Mouse (Mus musculus) yolk sac, embryonic 10.5 days (tissue): Measurements from ENCODE around the gene Alkbh2.
A peak's percentile ranks its signal among the peaks of the same experiment; 100 is the strongest.

ENCODE experiments used
- DNase-seq: peaks from one replicate; pipeline ENCODE4 v3.0.0-alpha.2; 2017; ENCODE audit warnings: low spot score

Alkbh2 gene

DNA sequence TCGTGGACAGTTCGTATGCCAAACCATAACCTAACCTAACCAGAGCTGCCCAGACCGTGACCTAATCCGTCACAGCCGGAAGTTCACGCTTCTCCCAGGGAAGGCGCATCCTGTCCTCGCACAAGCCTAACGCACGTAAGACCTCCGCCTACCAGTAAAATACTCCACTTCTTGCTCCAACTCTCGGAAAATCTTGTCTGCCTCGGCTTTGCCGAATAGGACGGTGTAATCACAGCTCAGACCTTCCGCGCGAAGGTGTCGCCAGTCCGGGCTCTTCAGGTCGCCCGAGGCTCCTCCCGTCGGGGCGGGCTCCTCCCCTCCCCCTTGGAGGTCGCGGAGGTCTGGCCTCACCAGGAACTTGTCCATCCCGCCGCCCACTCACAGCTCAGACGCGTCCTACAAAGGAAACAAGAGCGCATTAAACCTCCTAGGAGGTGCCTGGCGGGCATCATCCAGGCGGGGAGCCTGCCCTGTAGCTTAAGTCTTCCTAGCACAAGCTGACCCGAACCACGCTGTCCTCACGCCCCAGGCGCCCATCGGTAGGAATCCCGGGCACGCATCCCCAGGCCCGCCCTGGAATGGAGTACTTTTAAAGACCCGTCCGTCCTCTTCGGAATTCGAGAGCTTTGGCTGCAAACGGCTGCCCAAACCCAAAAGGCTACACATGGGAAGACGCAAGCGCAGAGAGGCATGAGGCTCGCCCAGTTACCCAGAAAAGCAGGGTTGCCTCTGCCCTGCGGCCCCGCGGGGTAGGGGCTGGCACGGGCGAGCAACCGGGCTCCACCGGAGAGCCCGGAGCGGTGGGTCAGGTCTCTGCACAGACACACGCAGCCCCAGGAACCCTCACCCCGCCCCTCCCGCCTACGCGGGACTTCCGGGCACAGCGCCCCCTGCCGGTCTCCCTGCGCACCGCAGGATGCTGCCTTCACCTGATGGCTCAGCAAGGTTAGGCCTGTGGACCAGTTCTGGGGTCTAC is at the start of gene Alkbh2:
TSS of gene Alkbh2 (minus strand) at position 845 of the 976 bp plus-strand sequence.
- DNase-seq = peak; percentile 90

DNA sequence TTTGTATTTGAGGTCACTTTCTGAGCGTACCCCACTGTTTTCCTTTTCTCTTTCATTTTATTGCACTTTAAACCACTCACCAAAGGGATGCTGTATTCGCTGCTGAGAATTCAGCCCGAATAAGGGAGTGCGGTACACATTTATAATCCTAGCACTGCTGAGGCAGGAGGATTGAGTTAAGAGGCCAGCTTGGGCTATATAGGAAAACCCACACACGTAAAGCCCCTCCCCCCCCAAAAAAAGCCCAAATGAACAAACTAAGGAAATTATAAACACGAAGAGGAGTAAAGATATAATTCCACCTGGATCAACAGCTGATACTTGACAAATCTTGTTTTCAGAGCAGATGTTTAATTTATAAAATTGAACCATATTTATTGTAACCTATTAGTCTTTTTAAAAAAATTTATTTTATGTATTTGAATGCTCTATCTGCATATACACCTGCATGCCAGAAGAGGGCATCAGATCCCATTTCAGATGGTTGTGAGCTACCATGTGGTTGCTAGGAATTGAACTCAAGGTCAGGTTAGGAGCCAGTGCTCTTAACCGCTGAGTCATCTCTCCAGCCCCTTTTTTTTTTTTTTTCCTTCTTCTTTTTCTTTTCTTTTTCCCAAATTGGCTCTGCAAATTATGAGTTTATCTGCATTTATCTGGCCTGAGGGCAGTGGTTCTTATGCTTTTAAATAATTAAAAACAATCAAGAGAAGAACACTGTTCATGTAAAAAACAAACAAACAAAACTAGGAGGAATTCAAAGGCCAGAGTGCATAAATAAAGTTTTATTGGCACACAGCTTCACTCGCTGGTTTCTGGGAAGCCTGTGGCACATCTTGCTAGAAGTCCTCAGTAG is 48.8 kb upstream of the Alkbh2 start:
- no peak for DNase-seq

DNA sequence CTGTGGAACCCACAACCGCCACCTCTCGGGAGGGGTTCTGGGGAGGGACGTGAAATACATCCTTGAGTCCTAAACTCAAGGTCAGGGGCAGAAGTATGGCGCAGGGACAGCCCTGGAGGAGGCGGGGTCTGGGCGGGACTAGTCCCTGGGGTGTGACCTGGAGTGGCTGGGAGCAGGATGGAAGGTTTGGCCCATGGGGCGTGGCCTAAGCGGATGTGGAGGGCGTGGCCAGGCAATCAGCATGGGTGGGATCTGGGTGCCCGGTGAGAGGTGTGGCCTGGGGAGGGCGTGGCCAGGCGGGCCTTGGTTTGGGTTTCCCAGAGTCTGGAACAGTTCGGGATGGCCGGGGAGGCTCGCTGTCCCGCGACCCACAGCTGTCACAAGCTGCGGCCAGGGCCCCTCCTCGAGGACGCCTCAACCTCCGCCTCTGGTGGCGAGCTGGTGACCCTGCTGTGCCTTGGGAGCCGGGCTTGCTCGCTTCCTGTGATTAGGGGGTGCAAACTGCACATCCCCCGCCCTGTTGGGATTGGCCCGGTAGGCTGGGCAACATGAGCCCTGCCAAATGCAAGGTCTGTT is 47.7 kb upstream of the Alkbh2 start:
- peak; percentile 95 for DNase-seq

DNA sequence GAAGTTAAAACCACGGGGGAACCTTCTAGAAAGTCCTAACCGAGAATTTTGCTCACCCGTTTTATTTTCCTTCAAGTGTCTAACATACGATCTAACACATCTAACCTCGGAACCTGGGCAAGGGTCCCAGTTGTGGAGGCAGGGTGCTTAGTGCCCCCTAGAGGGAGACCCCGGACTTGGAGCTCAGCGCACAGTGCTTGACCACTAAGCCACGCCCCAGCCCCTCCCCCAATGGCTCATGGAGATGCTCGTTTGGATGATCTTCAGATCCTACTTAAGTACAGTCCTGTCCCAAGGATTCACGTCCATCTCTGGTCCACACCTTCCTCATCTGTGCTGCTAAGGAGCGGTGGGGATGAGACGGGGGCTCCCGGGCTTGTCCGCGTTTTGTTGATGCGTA is 46.6 kb upstream of the Alkbh2 start:
- DNase-seq = peak; percentile 51

DNA sequence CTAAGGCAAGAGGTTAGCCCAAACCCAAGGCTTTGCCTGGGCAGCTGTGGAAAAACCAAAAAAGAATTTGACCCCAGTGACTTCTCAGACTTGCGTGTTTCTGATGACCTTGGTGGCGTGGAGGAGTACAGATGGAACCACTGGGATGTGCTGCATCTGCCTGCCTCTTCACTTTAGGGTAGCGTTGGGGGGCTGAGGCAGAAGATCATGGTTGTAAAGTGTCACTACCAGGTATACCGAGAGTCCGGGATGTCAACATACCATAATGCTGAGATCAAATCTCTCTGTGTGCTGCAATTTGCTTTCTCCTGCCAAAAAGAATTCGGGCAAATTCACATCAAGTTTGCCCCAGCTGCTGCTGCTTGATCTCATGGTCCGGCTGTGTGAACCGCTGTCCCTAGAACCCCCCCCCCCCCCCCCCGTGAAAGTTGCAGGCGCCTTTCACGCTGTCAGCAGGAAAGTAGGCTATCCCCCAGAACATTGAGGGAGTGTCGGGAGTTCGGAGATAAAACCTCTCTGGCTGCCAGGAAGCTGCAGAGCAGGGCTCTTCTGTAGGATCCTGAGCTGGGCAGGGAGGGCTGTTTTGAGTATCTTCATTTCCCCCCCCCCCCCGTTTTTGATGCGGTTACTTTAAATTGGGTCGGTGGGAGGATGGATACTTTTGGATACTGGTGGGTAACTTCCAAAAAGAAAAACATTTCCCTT is 46.0 kb upstream of the Alkbh2 start:
- no peak for DNase-seq

DNA sequence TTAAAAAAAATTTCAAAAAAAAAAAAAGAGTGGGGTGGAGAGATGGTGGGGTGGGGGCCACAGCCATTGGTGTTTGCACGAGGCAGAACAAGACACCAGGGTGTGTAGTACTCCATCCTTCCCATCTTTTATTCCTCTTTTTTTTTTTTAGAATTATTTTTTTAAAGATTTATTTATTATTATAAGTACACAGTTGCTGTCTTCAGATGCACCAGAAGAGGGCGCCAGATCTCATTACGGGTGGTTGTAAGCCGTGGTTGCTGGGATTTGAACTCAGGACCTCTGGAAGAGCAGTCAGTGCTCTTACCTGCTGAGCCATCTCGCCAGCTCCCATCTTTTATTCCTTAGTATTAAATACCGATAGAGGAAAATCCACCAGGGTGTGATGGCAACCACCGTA is 45.4 kb upstream of the Alkbh2 start:
- DNase-seq = no peak

DNA sequence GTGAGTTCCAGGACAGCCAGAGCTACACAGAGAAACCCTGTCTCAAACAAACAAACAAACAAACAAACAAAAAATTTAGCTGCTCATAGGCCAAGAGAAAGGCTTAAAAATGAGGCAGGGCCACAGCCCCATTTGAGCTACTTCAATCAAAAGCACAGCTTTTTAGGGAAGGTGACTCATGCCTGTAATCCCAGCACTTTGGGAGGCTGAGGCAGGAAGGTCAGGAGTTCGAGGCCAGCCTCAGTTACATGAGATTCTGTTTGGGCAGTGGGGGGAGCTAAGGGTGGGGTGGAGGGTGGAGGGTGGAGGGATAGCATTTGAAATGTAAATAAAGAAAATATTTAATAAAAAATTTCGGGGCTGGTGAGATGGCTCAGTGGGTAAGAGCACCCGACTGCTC is 44.9 kb upstream of the Alkbh2 start:
- no peak for DNase-seq

DNA sequence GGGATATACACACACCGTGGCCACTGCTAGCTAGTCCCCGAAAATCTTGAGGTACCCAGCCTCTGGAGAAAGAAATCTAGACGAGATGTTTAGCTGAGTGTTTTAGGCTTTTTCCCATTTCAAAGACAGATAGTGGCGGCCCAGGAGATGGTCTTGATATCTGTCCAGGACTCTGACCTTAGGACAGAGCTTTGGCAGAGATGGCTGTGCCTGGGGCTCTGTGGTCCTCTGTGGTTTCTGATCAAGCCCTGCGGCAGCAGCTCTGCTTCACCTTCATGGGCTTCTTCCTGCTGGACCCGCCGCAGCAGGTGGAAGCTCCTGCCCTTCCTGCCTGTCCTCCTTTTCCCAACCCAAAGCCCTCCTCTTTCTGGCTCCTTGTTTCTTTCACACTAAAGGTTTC is 42.3 kb upstream of the Alkbh2 start:
- no peak for DNase-seq

DNA sequence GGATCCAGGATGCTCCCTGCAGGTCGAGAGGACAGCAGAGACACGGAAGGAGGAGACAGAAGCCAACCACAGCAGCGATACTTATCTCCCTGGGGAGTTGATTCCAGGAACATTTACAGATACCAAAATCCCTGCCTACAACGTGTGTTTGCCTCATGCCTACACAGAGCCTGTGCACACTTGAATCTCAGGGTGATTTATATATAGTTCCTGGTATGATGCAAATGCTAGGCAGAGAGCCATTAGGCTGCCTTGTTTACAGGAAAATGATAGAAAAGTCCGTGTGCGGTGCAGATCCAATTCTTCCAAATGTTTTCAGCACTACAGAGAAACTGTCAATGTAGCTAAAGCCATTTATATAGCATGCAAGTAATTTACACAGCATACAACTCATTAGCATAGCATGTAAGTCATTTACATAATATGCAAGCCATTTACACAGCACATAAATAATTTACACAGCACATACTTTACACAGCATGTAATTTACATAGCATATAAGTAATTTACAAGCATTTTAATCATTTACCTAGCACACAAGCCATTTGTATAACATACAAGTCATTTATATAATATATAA is 35.2 kb upstream of the Alkbh2 start:
- no peak for DNase-seq

DNA sequence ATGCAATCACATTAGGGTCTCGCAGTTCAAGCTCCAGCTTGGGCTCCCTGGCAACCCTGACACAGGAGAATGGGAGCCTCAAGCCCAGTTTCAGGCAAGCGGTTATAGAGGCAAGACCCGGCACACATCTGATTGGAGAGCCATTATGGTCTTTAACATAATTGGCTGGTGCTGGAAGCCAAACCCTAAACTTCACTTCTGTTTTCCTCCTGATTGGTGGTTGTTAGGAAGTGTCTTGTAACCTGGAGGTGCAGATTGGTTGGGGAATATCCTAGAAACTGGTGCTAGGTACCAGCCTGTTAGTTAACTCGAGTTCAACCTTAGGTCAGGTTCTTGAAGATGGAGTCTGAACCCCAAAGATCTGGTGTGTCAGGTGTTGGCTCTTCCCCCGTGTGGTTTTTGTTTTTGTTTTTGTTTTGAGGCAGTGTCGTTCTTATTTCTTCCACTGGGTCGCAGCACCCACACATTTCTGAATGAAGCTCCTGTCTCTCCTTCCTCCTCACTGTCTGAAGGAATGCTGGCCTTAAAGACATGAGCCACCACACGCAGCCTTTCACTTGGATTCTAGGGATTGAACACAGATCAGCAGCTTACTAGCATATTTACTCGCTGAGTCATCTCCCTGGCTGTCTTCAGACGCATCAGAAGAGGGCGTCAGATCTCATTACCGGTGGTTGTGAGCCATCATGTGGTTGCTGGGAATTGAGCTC is 34.2 kb upstream of the Alkbh2 start:
- DNase-seq = no peak

DNA sequence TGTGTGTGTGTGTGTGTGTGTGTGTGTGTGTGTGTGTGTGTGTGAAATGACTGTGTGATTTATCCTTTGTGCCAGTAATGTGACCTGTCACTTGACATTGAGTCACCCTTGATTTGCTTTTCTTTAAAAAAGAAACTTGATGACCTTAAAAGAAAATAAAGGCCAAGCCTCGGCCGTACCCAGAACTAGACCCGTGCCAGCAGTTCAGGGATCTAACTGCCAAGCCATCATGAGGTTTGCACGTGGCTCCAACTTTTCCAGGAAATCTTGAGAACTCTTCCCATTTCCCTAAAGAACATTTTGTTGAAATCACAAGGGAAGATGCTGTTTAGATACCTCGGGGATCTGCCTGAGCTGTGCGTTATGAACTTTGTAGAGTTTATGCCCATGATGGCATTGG is 33.4 kb upstream of the Alkbh2 start:
- DNase-seq = no peak

DNA sequence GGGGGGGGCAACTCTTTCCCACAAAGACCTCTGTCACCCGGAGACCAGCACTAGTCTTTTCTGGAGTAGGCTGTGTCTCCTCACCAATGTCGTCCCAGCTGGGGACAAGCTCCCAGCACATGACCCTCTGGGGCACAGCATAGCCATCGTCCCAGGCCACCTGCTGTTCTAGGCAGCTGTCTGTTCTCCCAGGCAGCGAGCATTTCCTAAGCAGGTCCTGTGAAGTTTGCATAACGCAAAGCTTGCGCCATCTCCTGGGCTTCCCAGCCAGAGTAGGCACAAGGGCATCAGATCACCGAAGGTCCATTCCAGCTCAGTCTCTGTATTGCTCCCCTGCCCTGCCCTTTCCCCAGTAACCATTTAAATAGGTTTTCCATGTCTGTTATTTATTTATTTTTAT is 29.2 kb upstream of the Alkbh2 start:
- no peak for DNase-seq

DNA sequence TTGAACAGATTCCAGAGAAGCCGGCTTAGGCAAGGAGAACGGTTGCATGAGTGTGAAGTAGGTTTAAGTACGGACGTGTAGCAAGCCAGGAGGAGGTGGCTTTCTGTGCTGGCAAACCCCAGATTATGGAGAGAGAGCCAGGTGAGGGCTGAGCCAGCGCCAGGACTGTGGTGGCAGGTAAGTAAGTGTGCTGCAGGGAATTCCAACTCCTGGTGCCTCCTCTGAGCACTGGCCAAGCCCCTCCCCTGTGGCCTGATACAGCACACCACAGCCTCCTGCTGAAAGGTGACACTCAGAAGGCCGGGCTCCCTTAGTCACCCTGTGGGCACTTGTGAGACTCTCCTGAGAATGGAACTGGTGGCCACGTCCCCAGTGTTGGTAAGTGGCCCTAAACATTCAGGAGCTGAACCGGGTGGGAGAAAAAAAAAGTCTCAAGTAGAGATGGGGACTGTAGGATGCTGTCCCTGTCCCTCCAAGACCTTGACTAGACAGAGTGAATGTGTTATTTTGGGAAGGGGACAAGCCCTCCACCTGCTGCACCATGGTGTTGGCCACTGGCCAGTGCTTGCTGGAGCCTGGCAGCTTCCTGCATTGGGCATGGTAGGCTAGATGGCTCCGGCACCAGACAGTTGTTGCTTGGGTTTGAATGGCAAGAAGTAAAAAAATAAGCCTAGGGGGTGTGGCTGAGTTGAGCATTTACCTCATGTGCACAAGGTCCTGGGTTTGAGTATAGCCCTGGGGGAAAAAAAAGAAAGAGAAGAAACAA is 27.3 kb upstream of the Alkbh2 start:
- no peak for DNase-seq

DNA sequence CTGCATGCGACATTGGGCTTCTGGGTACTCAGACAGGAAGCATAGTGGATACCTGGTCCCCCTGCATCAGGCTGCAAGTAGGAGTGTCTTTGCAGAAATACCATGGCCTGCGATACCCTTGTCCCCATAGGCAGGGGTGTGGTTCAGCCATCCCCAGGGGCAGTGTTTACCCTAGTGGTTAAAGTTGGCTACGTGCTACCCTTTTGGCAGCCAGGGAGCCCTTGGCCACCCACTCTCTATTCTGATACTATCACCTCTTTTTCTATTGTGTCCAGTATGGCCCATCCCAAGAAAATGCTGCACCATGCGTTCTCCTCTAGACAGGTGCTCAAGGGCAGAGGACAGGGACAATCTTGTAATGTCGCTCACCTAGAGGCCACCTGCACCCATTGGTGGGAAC is 26.7 kb upstream of the Alkbh2 start:
- DNase-seq = no peak

DNA sequence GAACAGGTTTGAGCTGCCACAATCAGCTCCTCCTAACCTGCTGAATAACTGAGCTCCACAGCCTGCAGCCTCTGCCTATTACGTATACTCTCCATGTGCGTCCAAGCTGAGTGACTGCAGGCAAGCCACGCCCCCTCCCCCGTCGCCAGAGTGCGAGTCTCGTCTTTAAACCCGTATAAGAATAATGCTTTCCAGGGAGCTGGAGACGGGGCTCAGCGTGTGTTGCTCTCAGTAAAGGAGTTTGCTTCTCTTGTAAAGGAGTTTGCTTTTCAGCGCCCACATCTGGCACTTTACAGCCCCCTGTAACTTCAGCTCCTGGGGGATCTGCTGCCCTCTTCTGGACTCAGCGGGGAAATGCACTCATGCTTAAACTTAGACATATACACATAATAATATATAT is 25.5 kb upstream of the Alkbh2 start:
- peak; percentile 56 for DNase-seq

DNA sequence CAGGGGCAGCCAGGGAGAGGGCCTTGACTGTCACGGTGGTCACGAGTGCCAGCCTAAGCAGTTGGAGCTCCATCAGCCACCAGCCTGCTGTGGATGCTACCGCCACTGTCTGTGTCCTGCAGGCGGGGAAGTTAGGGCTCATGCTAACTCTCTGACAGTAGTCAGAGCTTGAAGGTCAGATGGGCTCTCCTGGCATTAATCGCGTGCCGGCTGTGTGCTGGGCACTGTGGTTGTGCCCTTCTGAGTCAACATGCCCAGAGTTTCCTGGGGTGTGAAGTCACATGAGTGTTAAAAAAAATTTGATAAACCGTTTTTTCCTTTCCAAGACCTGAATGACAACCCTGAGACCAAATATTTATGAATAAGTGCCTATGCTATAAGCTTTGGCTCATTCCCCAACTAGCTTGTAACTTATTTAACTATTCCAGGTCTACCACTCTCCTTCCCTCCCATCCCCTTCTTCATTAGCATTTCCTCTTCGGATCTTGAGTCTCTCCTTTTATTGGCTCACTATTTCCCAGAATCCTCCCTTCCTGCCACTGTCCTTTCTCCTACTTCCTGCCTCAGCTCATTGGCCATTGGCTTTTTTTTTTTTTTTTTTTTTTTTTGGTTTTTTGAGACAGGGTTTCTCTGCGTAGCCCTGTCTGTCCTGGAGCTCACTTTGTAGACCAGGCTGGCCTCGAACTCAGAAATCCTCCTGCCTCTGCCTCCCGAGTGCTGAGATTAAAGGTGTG is 24.5 kb upstream of the Alkbh2 start:
- no peak for DNase-seq

DNA sequence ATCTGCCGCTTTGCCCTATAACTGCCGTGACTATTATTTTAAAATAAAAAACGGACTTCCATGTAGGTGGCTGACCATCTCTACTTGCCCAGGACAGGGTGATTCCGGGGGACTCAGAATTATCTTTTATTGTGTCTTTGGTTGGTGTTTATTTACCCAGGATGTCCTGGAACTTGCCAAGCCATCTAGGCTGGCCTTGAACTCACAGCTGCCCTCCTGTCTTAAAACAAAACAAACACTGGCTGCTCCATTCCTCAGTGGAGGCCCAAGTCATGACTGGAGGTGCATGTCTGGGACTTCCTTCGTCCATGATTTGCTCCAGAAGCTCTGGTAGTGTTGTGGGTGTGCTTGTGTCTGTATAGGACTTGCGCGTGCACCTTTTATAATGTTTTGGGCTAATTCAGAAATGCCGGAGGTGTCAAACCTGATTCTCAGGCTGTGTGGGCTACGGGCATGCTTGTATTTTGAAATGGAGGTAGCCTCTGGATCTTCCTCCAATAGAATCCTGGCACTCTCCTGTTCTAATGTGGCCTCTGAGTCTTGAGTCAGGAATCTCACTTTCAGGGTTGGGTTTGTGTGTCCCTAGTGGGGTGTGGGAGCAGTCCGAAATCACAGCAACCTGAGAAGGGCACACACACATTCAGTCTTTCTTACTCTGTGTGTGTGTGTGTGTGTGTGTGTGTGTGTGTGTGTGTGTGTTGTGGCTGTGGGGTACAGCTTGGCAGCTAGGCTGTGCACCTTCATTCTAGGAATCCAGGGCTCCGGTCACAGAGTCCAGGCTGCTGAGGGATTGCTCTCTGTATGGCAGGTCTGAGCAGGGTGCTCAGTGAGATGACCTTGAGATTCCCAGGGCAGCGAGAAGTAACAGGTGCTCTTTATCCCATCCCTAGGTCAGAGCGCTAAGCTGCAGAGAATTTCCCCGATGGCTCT is 19.3 kb upstream of the Alkbh2 start:
- no peak for DNase-seq
